Mouse (Mus musculus) adrenal gland, postnatal 36 days (tissue): Measurements from ENCODE around the gene Ebi3. TPM values are rescaled to one million over a fixed set of nuclear protein-coding genes. Genes with fewer than 3 reads are reported as not detected.

Experiments
- DNase-seq, 2 experiments: peaks; one replicate each; pipeline ENCODE4 v3.0.0; 2021; ENCODE audit warnings: mixed read lengths in 1 of 2
- total RNA-seq, 2 experiments: library from RNA; stranded (reverse); gene quantifications; 2 replicates each; pipeline ENCODE4 v1.2.3; 2021

Gene Ebi3
- total RNA-seq, 2 experiments from 2014 or later: 1.1 to 1.5 TPM

DNA sequence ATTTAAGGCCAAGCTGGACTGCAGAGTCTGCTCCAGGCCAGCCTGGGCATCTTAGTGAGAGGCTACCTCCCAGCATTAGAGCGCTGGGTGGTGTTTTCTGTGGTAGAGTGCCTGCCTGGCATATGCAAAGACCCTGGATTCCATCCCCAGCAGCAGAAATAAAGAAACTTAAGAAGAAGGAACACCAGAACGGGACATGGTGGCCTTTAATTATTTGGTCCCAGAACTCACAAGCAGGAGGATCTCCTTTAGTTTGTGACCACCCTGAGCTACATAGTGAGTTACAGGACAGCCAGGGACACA, 6.1 kb downstream of the Ebi3 start:
- no peak for DNase-seq

DNA sequence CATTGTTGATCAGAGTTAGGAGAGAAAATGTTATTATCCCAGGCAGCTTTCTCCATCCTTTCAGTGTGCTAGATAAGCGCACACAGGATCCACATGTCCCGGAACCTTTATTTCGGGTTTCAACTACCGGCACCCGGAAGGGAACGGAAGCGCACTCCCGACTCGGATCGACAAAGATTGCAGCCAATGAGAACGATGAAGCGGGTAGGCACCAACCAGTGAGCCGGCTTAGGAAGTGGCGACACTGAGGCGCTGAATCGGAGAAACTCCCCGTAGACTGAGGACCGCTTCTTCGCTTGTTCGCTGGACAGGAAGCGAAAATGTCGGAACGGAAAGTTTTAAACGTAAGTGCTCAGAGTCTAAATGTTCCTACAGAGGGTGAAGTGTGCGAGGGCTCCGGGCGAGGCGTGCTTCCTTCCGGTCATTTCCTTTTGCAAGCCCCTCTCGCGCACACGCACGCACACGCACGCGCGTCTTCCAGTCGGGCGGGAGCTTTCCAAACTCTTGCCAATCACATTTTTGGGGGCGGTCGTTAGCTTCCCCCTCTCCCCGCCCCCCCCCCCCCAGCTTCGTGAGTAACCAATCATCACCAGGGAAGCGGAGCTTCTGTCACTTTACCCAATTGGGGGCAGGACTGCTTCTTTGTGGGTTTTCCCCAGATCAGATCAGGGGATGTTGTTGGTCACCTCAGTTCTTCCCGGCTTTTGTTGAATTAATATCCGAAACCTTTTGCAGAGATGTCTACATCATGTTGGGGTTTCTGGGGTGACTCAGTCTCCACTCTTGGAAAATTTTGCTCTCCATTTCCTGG, 6.7 kb downstream of the Ebi3 start, which contains the start of gene Yju2:
Gene Yju2, plus strand, starts transcription at position 182 of the 811 bp plus-strand sequence.
- DNase-seq: peak; percentile 91 to 92

DNA sequence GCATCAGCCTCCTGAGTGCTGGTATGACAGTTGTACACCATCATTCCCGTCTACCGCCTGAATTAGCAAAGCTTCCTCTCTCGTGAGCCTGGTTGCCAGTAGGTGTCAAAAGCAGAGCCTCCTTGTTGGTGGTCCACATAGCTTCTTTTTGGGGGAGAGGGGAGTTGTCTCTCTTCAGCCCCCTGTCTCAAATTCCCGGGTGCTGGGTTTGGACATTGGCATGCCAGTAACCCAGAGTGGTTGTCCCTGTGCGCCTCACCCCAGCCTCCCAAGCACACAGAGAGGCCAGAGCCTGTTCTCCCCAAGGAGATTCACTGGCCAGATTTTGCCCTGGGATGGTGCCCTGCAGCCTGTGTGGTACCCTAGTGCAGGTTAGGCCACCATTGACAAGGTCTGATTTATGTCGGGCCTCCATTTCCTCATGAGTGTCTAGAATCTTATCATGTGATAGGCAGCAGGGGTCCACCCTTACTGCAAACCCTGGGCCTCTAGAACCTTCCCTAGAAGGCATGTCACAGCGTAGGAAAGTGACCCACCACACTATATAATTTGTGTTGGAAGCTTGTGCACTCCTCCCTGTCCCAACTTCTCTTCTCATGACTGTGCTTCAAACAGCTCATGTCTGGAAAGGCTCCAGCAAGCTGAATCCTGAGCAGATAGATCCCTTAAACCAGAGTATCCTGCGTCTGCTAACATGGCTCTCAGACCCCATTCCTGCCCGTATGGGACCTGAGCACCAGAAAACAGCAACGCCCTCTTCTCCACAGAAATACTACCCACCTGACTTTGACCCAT, 7.7 kb downstream of the Ebi3 start:
- no peak for DNase-seq

DNA sequence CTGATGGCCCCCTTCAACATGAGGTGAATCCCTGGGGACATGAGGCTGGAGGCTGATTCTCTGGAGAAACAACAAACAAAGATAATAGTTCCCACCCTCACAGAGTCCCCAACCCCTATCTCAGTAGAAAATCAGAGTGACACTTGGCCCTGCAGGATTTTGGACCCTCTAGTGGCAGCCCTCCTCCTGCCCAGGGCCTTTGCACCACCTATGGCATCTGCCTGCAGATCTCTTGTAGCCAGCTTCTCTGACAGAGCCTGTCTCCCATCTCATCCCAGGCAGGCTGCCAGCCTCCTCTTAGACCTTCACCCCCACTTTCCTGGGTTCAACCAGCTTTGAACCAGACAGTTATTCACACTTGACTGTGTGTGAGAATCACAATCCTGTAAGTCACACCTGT, 8.4 kb downstream of the Ebi3 start:
- no peak for DNase-seq

DNA sequence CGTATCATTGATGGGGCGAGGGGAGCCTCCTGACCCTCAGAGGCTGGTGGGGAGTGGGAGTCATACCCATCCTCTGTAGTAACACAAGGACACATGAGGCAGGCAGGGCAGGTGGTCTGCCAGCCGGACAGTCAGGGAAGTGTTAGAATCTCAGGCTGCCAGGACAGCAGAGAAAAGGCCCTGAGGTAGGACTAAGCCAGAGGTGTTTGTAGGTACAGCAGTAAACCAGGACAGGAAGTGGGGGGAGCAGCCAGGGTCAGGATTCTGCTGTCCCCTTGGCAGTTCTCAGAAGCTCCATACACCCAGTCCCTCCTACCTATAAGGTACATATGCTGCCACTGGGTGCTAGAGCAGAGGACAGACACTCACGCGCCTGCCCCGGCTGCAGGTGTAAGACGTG, 9.2 kb downstream of the Ebi3 start:
- DNase-seq: no peak

DNA sequence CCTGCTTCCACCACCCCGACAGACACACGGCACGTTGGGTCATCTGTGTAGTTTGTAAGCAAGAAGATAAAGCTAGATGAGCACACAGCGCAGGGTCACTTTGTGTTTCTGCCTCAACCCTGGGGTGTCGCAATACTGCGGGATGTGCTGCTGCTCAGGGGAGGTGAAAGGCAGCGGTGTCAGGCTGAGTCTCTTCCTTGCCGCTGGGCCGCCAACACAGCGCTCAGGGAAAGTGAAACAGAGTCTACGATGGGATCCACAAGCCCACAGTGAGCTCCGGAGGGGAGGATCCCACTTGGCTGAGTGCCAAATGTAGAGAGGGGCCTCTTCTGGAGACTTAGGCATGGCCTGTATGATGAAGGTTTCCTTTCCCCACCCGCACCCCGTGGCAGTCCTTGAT, 10.7 kb downstream of the Ebi3 start:
- DNase-seq: peak; percentile 36 to 41

DNA sequence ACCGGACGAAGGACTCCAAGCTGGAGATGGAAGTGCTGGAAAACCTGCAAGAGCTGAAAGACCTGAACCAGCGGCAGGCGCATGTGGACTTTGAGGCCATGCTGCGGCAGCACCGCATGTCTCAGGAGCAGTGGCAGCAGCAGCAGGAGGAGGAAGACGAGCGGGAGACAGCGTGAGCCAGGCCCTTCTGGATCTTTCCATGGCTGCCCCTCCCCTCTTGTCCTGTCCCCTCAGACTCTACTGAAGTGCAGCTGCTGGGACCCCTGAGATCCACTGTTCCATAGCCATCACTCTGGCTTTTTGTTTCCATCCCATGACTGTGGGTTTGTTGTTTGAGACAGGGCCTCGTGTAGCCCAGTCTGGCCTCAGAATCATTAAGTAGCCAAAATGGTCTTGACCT, 12.1 kb downstream of the Ebi3 start:
- DNase-seq: no peak

DNA sequence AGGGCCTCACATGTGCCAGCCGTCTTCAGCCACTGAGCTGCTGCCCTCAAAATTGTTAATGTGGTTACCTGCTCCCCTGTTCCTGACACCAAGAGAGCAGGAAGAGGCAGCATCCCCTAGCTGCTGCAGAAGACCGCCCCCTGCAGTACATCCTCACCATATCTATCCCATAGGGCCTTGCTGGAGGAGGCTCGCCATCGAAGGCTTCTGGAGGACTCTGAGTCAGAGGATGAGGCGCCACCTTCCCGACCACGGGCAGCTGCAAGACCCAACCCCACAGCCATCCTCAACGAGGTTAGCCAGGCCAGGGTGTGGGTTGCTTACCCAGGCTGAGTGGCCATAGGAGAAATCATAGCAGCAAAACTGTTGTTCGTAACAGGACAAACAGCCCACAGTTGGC, 12.6 kb downstream of the Ebi3 start:
- no peak for DNase-seq

DNA sequence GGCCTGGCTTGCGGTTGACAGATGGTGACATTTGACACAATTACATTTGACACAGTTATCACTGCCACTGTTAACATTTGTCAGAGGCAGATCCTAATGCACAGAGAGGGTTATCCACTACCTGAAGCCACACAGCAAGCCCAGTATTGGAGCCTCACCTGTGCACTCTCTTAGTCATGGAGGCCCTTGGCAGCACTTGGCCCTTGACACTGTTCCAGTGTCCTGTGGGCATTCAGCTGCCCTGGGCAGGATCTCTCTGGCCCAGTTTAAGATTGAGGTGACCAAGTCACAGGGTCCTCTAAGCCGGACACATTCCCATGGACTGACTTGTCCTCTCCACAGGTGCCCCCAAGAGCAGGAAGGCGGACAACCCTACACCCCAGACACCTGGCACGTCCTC, 14.7 kb downstream of the Ebi3 start:
- DNase-seq: no peak

DNA sequence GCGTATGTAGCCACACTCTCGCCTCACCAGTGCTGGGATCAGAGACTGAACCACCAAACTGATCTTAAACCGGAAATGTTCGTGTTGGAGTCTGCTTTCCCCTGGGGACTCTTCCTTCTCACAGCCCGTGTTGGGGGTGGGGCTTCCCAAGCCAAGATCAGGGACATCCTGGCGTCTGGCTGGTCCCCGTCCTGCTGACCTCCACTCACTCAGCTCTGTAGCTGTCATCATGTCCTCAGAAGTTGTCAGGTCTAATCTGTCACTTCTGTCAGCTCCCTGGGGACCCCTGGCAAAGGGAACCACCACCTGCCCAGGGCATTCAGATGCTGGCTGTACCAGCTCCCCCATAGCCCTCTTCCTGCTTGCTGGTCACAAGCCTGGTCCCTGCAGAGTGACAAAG, 15.8 kb downstream of the Ebi3 start:
- no peak for DNase-seq

DNA sequence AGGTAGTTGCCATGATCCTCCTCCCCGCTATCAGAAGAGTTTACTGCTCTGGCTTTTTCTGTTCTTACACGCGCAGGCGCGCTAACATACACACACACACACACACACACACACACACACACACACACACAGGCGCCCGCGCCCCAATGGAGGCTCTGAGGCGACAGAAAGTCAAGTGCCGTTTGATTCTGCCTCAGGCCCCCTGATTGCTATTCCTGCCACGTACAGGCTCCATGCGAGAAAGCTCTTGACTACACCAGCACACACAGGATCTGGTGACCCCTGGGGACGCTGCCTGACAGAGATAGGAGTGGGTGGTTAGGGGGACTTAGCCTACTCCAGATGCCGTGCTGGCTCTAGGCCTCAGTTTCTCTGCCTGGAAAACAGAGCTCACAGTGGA, 17.1 kb downstream of the Ebi3 start:
- no peak for DNase-seq

DNA sequence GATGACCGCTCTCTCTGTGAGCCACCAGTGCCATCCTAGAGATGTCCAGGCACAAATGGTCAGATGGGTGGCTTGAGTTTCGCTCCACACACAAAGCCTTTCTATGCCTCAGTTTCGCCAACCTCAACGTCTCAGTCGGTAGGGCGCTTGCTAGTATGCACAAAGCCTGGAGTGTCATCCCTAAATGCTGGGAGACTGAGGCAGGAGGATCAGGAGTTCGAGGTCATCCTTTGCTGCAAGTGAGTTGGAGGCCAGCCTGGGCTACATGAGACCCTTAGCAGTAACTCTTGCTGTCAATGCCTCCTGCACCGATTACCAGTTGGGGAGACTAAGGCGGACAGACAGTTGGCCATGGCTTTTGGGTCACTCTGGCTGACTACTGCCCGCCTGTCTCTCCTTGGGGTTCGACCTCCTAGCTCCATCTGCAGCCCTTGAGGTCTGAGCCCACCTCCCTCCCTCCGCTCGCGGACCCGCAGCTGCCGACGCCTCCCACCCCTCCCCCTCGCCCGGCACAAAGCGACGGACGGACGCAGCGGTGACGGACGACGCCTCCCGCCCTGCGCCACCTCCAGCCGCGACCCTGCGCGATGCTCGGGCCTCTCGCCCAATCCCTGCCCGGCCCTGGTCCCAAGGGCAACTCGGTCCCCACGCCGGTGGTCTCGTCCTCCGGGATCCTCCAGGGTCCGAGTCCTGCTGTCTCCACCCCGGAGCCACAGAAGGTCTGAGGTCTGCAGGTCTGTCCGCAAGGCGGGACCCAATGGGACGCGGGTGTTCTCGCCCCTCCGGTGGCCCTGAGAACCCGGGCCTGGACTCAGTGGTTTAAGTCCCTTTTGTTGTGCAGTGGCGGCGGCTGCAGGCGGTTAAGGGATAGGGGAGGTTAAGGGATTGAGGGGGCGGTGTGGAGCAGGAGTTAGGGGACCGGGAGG, 17.8 kb downstream of the Ebi3 start, which contains the start of gene Shd:
Gene Shd, plus strand, starts transcription at position 502 of the 926 bp plus-strand sequence.
- DNase-seq: peak; percentile 25 to 53

DNA sequence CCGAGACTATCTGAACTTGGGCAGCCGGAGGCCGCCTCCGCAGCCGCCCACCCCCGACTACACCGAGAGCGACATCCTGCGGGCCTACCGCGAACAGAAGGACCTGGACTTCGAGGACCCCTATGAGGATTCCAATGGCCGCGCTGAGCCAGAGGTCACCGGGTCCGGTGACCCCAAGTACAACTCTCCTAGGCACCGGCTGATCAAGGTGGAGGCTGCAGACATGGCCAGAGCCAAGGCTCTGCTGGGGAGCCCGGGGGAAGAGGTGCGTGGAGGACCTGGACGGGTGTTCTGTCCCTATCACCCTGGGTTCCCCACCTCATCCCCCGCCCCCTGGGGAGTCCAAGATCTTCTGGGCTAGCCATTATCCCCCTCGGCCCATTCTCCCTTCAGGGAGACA, 19.0 kb downstream of the Ebi3 start:
- DNase-seq: no peak

DNA sequence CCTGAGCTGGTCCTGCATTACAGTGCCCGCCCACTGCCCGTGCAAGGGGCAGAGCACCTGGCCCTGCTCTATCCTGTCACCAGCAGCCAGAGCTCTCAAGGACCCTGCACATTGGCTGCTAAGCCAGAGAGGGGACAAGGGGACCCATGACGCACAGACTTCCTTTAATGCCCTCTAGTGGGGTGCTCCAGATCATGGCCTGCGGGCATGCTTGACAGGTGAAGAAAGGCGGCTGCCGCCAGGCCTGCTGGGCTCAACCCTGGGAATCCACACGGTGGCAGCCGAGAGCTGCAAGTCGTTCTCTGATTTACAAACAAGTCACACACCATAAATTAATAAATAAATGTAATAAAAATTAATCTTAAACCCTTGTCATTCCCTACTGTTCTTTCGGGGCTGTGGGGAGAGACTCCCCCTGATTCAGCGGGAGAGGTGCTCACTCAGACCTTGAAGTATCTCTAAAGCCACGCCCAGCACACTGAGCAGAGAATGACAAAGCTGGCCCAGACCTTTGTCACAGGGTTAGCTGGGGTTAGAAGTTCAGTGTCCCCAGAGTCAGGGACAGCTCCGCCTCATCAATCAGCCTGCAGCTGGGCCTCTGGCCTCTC, 23.9 kb downstream of the Ebi3 start:
- peak; percentile 81 to 91 for DNase-seq

DNA sequence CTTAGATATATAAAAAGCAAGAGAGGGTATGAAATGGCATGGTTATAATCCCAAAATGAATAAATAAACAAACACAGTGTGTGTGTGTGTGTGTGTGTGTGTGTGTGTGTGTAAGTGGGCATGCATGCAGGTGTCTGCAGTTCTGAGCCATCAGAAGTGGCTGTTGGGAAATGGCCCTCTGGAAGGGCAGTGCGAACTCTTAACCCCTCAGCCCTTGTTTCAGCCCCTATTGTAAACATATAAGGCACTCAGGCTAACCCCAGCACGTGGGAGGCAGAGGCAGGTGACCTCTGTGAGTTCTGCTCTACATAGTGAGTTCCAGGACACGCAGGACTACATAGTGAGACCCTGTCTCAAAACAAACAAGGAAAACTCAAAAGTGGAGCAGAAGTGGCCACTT, 24.9 kb downstream of the Ebi3 start:
- no peak for DNase-seq

DNA sequence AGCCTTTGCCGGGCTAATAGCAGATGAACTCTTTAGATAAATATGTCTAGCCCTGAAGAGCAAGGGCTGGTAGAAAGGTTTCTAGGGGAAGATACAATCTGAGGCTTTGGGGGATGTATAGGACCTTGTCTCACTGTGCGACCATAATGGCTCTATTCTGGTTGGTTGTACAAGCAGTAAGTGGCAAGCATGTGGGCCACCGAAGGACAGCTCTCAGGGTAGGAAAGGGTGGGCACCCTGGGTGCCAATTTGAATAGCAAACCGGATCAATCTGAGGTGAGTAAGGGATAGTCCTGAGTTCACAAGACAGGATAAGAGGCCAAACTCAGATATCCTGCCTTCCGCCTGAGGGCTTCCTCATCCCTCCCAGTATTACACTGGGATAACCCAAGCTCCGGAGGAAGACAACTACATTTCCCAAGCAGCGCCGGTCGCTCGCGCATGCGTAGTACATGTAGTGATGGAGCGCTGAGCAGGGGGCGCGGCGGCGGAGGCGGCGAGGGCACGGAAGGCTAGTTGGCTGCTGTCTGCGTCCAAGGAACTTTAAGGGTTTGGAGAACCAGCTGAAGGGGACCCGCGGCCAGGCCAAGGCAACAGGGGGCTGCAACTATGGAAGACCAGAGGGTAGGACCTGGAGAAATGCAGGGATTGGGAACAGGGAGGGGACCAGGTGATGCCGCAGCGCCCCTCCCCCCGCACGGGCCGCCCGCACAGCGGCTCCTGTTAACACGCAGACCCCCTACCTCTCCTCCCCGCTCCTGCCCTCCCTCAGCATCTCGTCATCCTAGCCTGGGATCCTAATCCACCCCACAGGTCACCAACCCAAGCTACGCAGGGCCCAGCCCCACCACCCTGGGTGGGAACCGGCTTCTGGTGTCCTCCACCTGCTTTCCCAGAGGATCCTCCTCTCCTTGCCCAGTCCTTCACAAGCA, 33.9 kb downstream of the Ebi3 start, which contains the start of gene Fsd1:
Gene Fsd1, plus strand, starts transcription at position 480 of the 932 bp plus-strand sequence.
- DNase-seq: peak; percentile 27 to 50

DNA sequence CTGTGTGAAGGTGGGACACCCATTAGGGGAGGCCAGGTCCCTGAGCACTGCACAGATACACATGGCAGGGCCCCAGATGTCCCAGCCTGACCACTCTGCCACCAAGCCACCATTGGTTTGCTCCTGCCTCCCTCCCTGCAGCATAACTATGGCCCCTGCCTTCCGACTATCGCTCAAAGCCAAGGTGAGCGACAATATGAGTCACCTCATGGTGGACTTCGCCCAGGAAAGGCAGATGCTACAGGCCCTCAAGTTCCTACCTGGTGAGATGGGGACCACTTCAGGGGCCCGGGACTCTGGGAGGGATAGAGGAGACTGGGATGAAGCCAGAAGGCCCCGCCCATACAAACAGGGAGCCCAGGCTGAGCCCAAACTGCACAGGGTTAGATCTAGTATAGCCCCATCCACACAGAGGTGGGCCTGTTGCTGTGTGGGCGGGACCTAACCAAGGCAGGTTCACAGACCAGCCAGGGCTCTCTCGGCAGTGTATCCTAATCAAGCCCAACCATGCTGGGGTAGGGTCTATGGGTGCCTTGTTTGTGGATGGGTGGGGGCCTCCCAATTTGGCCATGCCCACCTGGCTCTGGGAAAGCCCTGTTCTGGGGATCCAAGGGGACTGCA, 37.9 kb downstream of the Ebi3 start:
- DNase-seq: no peak

DNA sequence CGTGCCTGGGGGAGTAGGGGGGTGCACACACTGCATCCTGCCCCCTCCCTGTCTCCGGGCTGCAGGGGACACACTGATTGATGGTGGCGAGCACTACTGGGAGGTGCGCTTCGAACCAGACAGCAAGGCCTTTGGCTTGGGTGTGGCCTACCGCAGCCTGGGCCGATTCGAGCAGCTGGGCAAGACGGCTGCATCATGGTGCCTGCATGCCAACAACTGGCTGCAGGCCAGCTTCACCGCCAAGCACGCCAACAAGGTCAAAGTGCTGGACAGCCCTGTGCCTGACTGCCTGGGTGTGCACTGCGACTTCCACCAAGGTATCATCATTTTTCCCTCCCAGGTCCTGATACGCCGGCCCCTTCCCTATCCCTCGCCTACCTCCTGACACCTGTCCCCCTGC, 43.6 kb downstream of the Ebi3 start:
- peak; percentile 87 to 88 for DNase-seq

DNA sequence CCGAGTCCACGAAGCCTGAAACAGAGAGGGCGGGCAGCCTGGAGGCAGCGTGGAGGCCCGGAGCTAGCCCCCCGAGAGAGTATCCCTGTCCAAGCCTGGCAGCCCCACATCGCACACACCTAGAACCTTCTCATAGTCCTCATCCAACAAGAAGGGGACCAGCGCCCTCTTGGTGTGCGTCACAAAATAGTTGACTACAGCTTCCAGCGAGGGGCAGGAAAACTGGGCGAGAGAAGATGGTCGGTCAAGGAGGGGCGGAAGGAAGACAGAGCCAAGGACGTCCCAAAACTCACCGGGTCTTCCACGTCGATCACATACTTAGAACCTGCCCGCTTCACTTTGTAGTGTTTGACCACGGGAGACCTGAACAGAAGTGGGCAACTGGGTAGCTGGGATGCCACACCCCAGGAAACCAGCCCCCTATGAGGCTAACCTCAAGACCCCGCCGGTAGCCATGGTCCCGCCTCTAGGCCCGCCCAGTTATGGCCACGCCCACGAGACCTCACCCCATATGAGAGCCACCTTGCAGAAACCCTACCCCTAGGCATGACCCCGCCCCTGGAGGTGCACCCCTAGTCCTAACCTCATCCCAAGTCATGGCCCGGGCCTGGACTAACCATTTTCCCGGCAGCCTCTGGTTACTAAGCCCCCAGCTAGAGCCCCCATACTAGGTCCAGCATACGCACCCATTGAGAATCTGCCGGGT, 47.5 kb downstream of the Ebi3 start:
- DNase-seq: no peak

DNA sequence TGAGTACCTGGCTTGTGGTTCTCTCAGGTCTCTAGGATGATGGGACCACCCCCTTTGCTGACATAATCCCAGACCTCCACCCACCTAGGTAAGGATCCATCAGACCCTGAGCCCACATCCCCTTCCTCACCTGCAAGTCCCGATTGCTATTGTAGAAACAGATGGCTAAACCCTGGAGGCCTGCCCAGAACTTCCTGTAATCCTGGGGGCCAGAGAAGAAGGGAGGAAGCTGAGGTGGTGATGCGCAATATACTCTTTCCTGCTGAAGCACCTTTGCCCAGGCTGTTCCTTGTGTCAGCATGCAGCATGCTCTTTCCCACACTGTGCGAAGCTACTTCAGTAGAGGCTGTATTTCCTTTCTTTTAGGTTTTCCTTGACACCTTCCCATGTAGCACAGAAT, 50.6 kb downstream of the Ebi3 start:
- no peak for DNase-seq
